Mouse (Mus musculus) midbrain, embryonic 14.5 days (tissue): ENCODE data around the gene Tedc1. TPM values are rescaled to one million over a fixed set of nuclear protein-coding genes. Genes with fewer than 3 reads are reported as not detected.

ENCODE experiments used
- ATAC-seq: fragments of 200-750 bp; cut with Nextera tagmentation; 2 replicates; pipeline ENCODE4 v1.8.0; 2017; ENCODE audit warnings: moderate number of reproducible peaks, moderate library complexity; ENCODE audit not compliant: low FRiP score, low TSS enrichment
- DNase-seq: peaks from one replicate; pipeline ENCODE4 v3.0.0-alpha.2; 2015
- H3K27ac ChIP-seq: fragments of 300-500 bp; sonication (generic); replicated peaks from 2 replicates; pipeline ENCODE4 v1.5.1; 2014; ENCODE audit warnings: mild to moderate bottlenecking, low read depth, low read length, moderate library complexity
- H3K27me3 ChIP-seq: fragments of 300-500 bp; sonication (generic); 2 replicates; pipeline ENCODE4 v1.6.1; 2014; ENCODE audit warnings: low read length, control low read depth, mixed read lengths; ENCODE audit not compliant: control insufficient read depth, insufficient read depth
- H3K36me3 ChIP-seq: fragments of 300-500 bp; sonication (generic); 2 replicates; pipeline ENCODE4 v1.6.1; 2014; ENCODE audit warnings: low read length, control low read depth; ENCODE audit not compliant: control insufficient read depth, insufficient read depth
- H3K4me1 ChIP-seq: fragments of 300-500 bp; sonication (generic); 2 replicates; pipeline ENCODE4 v1.6.1; 2014; ENCODE audit warnings: mild to moderate bottlenecking, antibody characterized with exemption, low read length, control low read depth; ENCODE audit not compliant: control insufficient read depth, insufficient read depth
- H3K4me2 ChIP-seq: fragments of 300-500 bp; sonication (generic); 2 replicates; pipeline ENCODE4 v1.6.1; 2014; ENCODE audit warnings: mild to moderate bottlenecking, low read length, moderate library complexity
- H3K4me3 ChIP-seq: fragments of 300-500 bp; sonication (generic); replicated peaks from 2 replicates; pipeline ENCODE4 v1.5.1; 2014; ENCODE audit warnings: low read depth, low read length
- H3K9ac ChIP-seq: fragments of 300-500 bp; sonication (generic); replicated peaks from 2 replicates; pipeline ENCODE4 v1.6.1; 2014; ENCODE audit warnings: mild to moderate bottlenecking, low read length, moderate library complexity
- H3K9me3 ChIP-seq: fragments of 300-500 bp; sonication (generic); 2 replicates; pipeline ENCODE4 v1.6.1; 2016; ENCODE audit warnings: low read length, control low read depth, mixed read lengths; ENCODE audit not compliant: control insufficient read depth
- WGBS: fragments of 180-500 bp; shearing (Covaris S2); extraction: QIAGEN DNeasy Blood & Tissue Kit; methylation state at CpG from one replicate; pipeline ENCODE4 v1.1.7; 2014; 5-methylcytosine and 5-hydroxymethylcytosine counted together
- polyA plus RNA-seq: library from polyadenylated mRNA; unstranded; fragments of >200 nt; fragmentation: Nextera tagmentation; extraction: Ambion mirVana; gene quantifications from 2 replicates; pipeline ENCODE4 v1.2.1, GENCODE M21; 2014

The Tedc1 gene
- polyA plus RNA-seq, 1 experiment from 2014 or later = 14.1 TPM

DNA sequence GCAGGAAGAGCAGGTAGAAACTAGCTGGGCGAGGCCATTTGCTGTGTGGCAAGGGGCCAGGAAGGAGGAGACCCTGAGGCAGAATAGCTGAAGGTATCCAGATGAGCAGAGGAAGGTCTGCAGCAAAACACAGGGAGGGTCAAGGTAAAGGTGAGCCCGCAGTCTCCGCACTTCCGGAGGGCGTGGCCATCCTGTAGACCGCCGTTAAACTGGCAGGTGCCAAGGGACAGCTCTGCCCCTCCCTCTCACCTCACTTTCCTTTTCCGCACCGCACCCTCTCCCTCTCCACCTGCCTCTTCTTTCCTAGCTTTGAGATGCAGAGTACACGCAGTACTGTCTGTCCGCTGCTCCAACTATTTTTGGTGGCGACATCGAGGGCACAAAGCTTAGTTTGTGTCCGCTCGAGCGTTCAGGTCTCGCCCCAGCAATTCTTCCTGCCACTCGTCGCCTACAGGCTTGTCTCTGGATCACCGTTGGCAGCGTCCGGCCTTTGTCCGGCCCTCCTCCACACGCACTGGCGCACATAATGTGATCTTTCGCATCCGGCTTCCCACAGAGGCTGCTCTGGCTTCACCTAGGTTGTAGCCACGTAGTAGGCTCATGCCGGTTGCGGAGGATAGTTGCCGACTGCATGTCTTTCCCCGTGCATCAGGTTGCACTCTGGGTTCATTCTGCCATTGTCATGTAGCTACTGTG, 997 bp upstream of the Tedc1 start:
- H3K9me3 ChIP-seq = no peaks in the 10 kb centered on the region
- DNase-seq (no peak), ATAC-seq (peak; percentile 3; the same call in 1 of the 2 replicates)
- 5% methylated on average over 32 of the region's 32 CpGs for WGBS
- H3K9ac ChIP-seq = peak overlapping the region; percentile 47
- no peaks in the 10 kb centered on the region for H3K36me3 ChIP-seq
- H3K4me3 ChIP-seq = peak overlapping the region; percentile 61
- H3K4me1 ChIP-seq = peaks cover 20% of the 10 kb centered on the region
- H3K27me3 ChIP-seq = peaks cover 14% of the 10 kb centered on the region; the same call in 1 of the 2 replicates
- H3K4me2 ChIP-seq = peak overlapping the region; percentile 75
- peak overlapping the region; percentile 61 for H3K27ac ChIP-seq

GRCm38 (mm10) chr12:113156540-113156929, 314 bp downstream of the Tedc1 start:
- WGBS = under 1% methylated on average over 23 of the region's 23 CpGs
- Histone ChIP-seq H3K9ac (peak overlapping the region; percentile 48), H3K9me3 (no peaks in the 10 kb centered on the region), H3K4me1 (peaks cover 19% of the 10 kb centered on the region), H3K4me3 (peak overlapping the region; percentile 61), H3K27ac (no peak overlapping the region), H3K4me2 (peak overlapping the region; percentile 85), H3K27me3 (peaks cover 5% of the 10 kb centered on the region; the same call in 1 of the 2 replicates), H3K36me3 (no peaks in the 10 kb centered on the region)
- DNase-seq (no peak), ATAC-seq (no peak)

DNA sequence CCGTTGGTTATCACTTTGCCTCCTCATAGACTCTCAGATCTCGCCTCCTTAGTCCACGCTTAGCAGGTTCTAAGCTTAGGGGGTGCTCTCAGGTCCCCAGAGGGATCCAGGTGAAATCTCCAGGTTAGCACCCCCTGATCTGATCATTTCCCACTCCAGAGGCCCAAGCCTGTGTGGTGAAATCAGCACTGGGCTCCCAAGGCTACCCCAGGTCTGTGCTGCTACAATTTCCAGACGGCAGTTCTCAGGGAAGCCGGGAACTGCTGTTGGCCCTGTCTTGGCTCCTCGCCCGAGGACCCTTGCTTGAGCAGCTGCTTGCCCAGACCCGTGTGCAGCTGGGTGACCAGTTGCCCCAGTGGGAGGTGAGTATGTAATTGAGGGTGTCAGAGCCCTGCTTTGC, 781 bp downstream of the Tedc1 start:
- Histone ChIP-seq H3K27ac (no peak overlapping the region), H3K9ac (peak overlapping the region; percentile 48), H3K36me3 (0 out of 2 replicates have a peak, but pooled peaks cover 3% of the 10 kb centered on the region), H3K27me3 (peaks cover 4% of the 10 kb centered on the region; the same call in 1 of the 2 replicates), H3K4me1 (peaks cover 15% of the 10 kb centered on the region), H3K4me3 (peak overlapping the region; percentile 61), H3K9me3 (no peaks in the 10 kb centered on the region), H3K4me2 (peak overlapping the region; percentile 85)
- DNase-seq = no peak
- WGBS = 28% methylated on average over 8 of the region's 8 CpGs
- ATAC-seq = no peak

GRCm38 (mm10) chr12:113157521-113157920, 1.3 kb downstream of the Tedc1 start:
- no peak overlapping the region for H3K27ac ChIP-seq
- ATAC-seq (no peak), DNase-seq (no peak)
- peaks cover 14% of the 10 kb centered on the region for H3K4me1 ChIP-seq
- H3K9ac ChIP-seq = no peak overlapping the region
- H3K9me3 ChIP-seq = no peaks in the 10 kb centered on the region
- H3K4me3 ChIP-seq = no peak overlapping the region
- peaks cover 4% of the 10 kb centered on the region; the same call in 1 of the 2 replicates for H3K27me3 ChIP-seq
- no peak overlapping the region; the same call in 1 of the 2 replicates for H3K4me2 ChIP-seq
- 93% methylated on average over 8 of the region's 8 CpGs for WGBS
- H3K36me3 ChIP-seq = 0 out of 2 replicates have a peak, but pooled peaks cover 3% of the 10 kb centered on the region

- no peak for DNase-seq
- no peak for ATAC-seq
- Histone ChIP-seq H3K9me3 (no peaks in the 10 kb centered on the region), H3K9ac (no peak overlapping the region), H3K36me3 (peaks cover 3% of the 10 kb centered on the region; the same call in 1 of the 2 replicates), H3K27me3 (peaks cover 4% of the 10 kb centered on the region; the same call in 1 of the 2 replicates), H3K4me3 (no peak overlapping the region), H3K4me2 (no peak overlapping the region), H3K27ac (no peak overlapping the region), H3K4me1 (peaks cover 14% of the 10 kb centered on the region)
- 93% methylated on average over 8 of the region's 8 CpGs for WGBS
Measured at GRCm38 (mm10) chr12:113157971-113158370, 1.8 kb downstream of the Tedc1 start.

DNA sequence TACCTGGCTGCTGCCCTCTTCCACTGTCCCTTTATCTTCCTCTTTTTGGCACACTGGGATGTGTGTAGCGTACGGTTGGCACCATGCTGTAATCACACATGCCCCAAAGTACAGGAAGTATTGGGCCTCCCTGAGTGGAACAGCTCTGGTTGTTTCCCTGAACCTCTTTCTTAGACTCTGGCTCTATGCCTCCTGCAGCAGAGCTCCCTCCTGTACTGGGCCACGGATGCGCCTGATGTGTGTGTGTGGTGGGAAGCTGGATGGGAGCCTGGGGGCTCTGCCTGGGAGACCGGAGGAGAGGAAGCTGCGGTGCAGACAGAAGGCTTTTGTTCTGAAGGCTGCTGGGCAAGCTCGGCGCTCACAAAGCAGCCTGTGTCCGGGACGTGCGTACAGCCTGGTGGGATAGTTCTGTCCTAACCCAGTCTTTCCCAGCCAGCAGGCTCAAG, 7.4 kb downstream of the Tedc1 start:
- Histone ChIP-seq H3K4me1 (no peaks in the 10 kb centered on the region), H3K9ac (no peak overlapping the region; the same call in 1 of the 2 replicates), H3K27ac (peak overlapping the region; percentile 66), H3K4me3 (no peak overlapping the region), H3K4me2 (no peak overlapping the region), H3K9me3 (no peaks in the 10 kb centered on the region), H3K36me3 (peaks cover 3% of the 10 kb centered on the region; the same call in 1 of the 2 replicates), H3K27me3 (no peaks in the 10 kb centered on the region)
- WGBS = 81% methylated on average over 11 of the region's 11 CpGs
- ATAC-seq (peak; percentile 57), DNase-seq (peak; percentile 46)

DNA sequence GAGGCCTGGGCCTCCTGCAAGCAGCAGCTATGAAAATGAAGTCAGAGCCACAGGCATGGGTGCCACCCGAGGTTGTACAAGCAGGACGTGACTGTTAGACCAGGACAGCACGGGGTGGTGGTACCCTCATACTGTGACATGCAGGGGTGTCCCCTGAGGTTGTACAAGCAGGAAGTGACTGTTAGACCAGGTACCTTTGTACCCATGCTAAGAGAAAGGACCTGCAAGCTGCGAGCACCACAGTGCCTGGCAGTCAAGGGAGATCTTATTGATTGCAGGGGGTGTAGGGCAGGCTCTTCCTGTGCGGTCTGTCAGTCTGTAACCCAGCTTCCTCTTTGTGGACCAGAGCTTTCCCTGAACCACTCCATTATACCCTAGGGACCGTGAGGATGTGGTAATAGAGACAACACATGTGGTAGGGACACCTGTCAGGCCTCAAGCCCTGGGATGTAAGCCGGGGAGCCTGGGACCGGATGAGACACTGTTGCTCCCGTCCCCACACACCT, 11.9 kb downstream of the Tedc1 start:
- H3K9me3 ChIP-seq = no peaks in the 10 kb centered on the region
- no peak for ATAC-seq
- H3K27me3 ChIP-seq = no peaks in the 10 kb centered on the region
- no peaks in the 10 kb centered on the region for H3K4me1 ChIP-seq
- no peak for DNase-seq
- 84% methylated on average over 9 of the region's 9 CpGs for WGBS
- no peak overlapping the region for H3K4me3 ChIP-seq
- no peaks in the 10 kb centered on the region; the same call in 1 of the 2 replicates for H3K36me3 ChIP-seq
- no peak overlapping the region for H3K27ac ChIP-seq
- no peak overlapping the region for H3K4me2 ChIP-seq
- H3K9ac ChIP-seq = no peak overlapping the region

- no peaks in the 10 kb centered on the region for H3K27me3 ChIP-seq
- H3K4me1 ChIP-seq = no peaks in the 10 kb centered on the region
- H3K4me3 ChIP-seq = no peak overlapping the region
- DNase-seq (no peak), ATAC-seq (no peak)
- H3K4me2 ChIP-seq = no peak overlapping the region
- H3K27ac ChIP-seq = no peak overlapping the region
- no peak overlapping the region for H3K9ac ChIP-seq
- no peaks in the 10 kb centered on the region for H3K9me3 ChIP-seq
- H3K36me3 ChIP-seq = no peaks in the 10 kb centered on the region
- 89% methylated on average over 18 of the region's 18 CpGs for WGBS
Measured at GRCm38 (mm10) chr12:113176960-113177725, 20.9 kb downstream of the Tedc1 start.
